Mouse (Mus musculus) 3134 (cell line): ENCODE measurements around the gene Gast.
"Not testable (repeated sequence)": the region's sequence is repeated elsewhere in the genome, so short reads cannot be mapped to it uniquely, and the experiment has no call there.

ENCODE experiments used
- DNase-seq: peaks from one replicate; pipeline ENCODE4 v3.0.0-alpha.2; 2011; ENCODE audit warnings: low spot score; ENCODE audit not compliant: insufficient read length; ENCODE audit errors: extremely low read depth

Gast gene

GRCm38 (mm10) chr11:100360175-100360574 is 26.0 kb downstream of the Gast start:
- no peak for DNase-seq

- DNase-seq = not testable (repeated sequence)
Measured at GRCm38 (mm10) chr11:100361059-100361458, 26.9 kb downstream of the Gast start.

- no peak for DNase-seq
Measured at GRCm38 (mm10) chr11:100362209-100362978, 28.2 kb downstream of the Gast start.

- DNase-seq = peak; percentile 40
Measured at GRCm38 (mm10) chr11:100362979-100363562, 28.9 kb downstream of the Gast start.

- no peak for DNase-seq
Measured at GRCm38 (mm10) chr11:100369145-100369544, 34.9 kb downstream of the Gast start.

GRCm38 (mm10) chr11:100369822-100370221 is 35.6 kb downstream of the Gast start:
- DNase-seq = no peak

- DNase-seq = no peak
Measured at GRCm38 (mm10) chr11:100371981-100372558, 37.9 kb downstream of the Gast start.

- no peak for DNase-seq
Measured at GRCm38 (mm10) chr11:100375127-100375526, 40.9 kb downstream of the Gast start.

GRCm38 (mm10) chr11:100376005-100376404 is 41.8 kb downstream of the Gast start:
- DNase-seq = no peak

- DNase-seq = no peak
Measured at GRCm38 (mm10) chr11:100376746-100377389, 42.7 kb downstream of the Gast start.

GRCm38 (mm10) chr11:100377989-100378388 is 43.8 kb downstream of the Gast start:
- DNase-seq = no peak

- no peak for DNase-seq
Measured at GRCm38 (mm10) chr11:100378446-100378845, 44.2 kb downstream of the Gast start.

GRCm38 (mm10) chr11:100379311-100379710 is 45.1 kb downstream of the Gast start:
- no peak for DNase-seq

GRCm38 (mm10) chr11:100382682-100383081 is 48.5 kb downstream of the Gast start:
- DNase-seq = no peak

- no peak for DNase-seq
Measured at GRCm38 (mm10) chr11:100385016-100385415, 50.8 kb downstream of the Gast start.

GRCm38 (mm10) chr11:100386586-100386985 is 52.4 kb downstream of the Gast start:
- DNase-seq = no peak
